Comparison of ENCODE assay signal across 17 mouse cellular contexts in the genomic region with DNA sequence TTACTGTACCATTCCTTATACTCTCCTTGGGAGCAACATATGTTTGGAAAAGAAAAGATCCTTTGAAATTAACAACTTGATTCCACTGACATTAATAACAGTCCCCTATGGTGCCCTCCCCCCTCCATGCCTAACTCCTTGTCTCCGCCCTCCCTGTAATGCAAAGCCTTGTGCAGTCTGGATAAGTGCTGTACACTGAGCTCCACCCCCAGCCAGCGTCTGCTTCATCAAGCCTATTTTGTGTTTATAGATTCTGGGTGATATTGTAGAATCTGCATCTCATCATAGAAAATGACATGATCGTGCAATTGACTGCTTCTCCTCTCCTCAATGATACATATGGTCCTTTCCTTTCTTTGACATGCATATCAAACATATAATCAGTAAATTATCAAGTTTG.
DNase-seq lines count a peak whose midpoint lies in the region; ATAC-seq and TF ChIP-seq lines count a peak whose summit lies in the region.
"Had no signal": no experiment of that assay in that cellular context is flagged by ENCODE, and none has a peak within 500 bp of the region (broad histone marks: within the 10 kb centered on the region; RNA-seq: fewer than 3 reads in every experiment).

No protein-coding gene starts in this region.

- no peak for DNase-seq in forebrain, embryonic 14.5 days (ENCODE audit: low spot score)
- no peak for DNase-seq in forebrain, embryonic 11.5 days (ENCODE audit: low spot score)
- no peak for DNase-seq in forebrain, postnatal 0 days
- DNase-seq: adrenal gland, adult 2 months; adrenal gland, postnatal 10 days; adrenal gland, postnatal 25 days; cerebellum, adult 11 months; cerebellum, adult 18-20 months; cerebellum, adult 8-10 months; cerebellum, adult 9-11 months; cerebellum, postnatal 14 days; cerebellum, postnatal 36 days; embryo, embryonic 11 days had no signal

- H3K27ac ChIP-seq in forebrain, embryonic 14.5 days (ENCODE audit: low read depth, low read length): no peak overlapping the region
- H3K27ac ChIP-seq in forebrain, embryonic 11.5 days (ENCODE audit: low read depth, low read length): no peak overlapping the region
- no peak overlapping the region for H3K27ac ChIP-seq in forebrain, embryonic 16.5 days (ENCODE audit: low read length)
- H3K27ac ChIP-seq in forebrain, postnatal 0 days (ENCODE audit: low read depth, low read length): no peak overlapping the region
- H3K27ac ChIP-seq: embryonic facial prominence, embryonic 13.5 days; embryonic facial prominence, embryonic 15.5 days had no signal

- no peaks in the 10 kb centered on the region for H3K9me3 ChIP-seq in forebrain, embryonic 14.5 days (replicated peaks; ENCODE audit: control insufficient read depth, low read length)
- H3K9me3 ChIP-seq in forebrain, embryonic 11.5 days (ENCODE audit: control insufficient read depth, low read length): no peaks in the 10 kb centered on the region
- no peaks in the 10 kb centered on the region for H3K9me3 ChIP-seq in forebrain, embryonic 16.5 days (ENCODE audit: control insufficient read depth, low read length)
- H3K9me3 ChIP-seq in forebrain, postnatal 0 days (ENCODE audit: low read length): no peaks in the 10 kb centered on the region
- H3K9me3 ChIP-seq: embryonic facial prominence, embryonic 13.5 days; embryonic facial prominence, embryonic 15.5 days had no signal

- peaks cover 3% of the 10 kb centered on the region for H3K4me1 ChIP-seq in forebrain, embryonic 14.5 days (ENCODE audit: control insufficient read depth, insufficient read depth, low read length)
- no peaks in the 10 kb centered on the region for H3K4me1 ChIP-seq in forebrain, embryonic 11.5 days (replicated peaks; ENCODE audit: control insufficient read depth, insufficient read depth, low read length)
- H3K4me1 ChIP-seq in forebrain, embryonic 16.5 days (replicated peaks; ENCODE audit: control insufficient read depth, insufficient read depth, low read length): peaks cover 3% of the 10 kb centered on the region; the same call in 1 of the 2 replicates
- H3K4me1 ChIP-seq in forebrain, postnatal 0 days (ENCODE audit: insufficient read depth): no peaks in the 10 kb centered on the region; the same call in 1 of the 2 replicates

- 67% methylated on average over 3 of the region's 3 CpGs for WGBS in forebrain, embryonic 14.5 days
- WGBS in forebrain, embryonic 11.5 days: 74% methylated on average over 3 of the region's 3 CpGs
- 51% methylated on average over 3 of the region's 3 CpGs for WGBS in forebrain, embryonic 16.5 days
- WGBS in forebrain, postnatal 0 days: 58% methylated on average over 3 of the region's 3 CpGs

- H3K36me3 ChIP-seq in forebrain, embryonic 14.5 days (ENCODE audit: control insufficient read depth, insufficient read depth, low read length): no peaks in the 10 kb centered on the region
- H3K36me3 ChIP-seq in forebrain, embryonic 11.5 days (ENCODE audit: control insufficient read depth, insufficient read depth, low read length): no peaks in the 10 kb centered on the region
- no peaks in the 10 kb centered on the region for H3K36me3 ChIP-seq in forebrain, embryonic 16.5 days (ENCODE audit: control insufficient read depth, insufficient read depth)
- H3K36me3 ChIP-seq in forebrain, postnatal 0 days (ENCODE audit: insufficient read depth): no peaks in the 10 kb centered on the region
- H3K36me3 ChIP-seq: embryonic facial prominence, embryonic 13.5 days; embryonic facial prominence, embryonic 15.5 days had no signal

- no peaks in the 10 kb centered on the region for H3K27me3 ChIP-seq in forebrain, embryonic 14.5 days (replicated peaks; ENCODE audit: control insufficient read depth, insufficient read depth, low read length)
- no peaks in the 10 kb centered on the region for H3K27me3 ChIP-seq in forebrain, embryonic 11.5 days (ENCODE audit: control insufficient read depth, insufficient read depth, low read length)
- H3K27me3 ChIP-seq in forebrain, embryonic 16.5 days (replicated peaks; ENCODE audit: control insufficient read depth, insufficient read depth, low read length): no peaks in the 10 kb centered on the region
- H3K27me3 ChIP-seq in forebrain, postnatal 0 days (ENCODE audit: insufficient read depth, low read length): no peaks in the 10 kb centered on the region
- H3K27me3 ChIP-seq: embryonic facial prominence, embryonic 13.5 days; embryonic facial prominence, embryonic 15.5 days had no signal

- no peak for TF ChIP-seq CTCF in forebrain, postnatal 0 days (IDR thresholded peaks at IDR 0.05; ENCODE audit: low read depth)

- ATAC-seq in forebrain, embryonic 14.5 days: 0 out of 2 replicates have a peak, but pooled peaks have one; percentile 30
- no peak for ATAC-seq in forebrain, embryonic 11.5 days (replicated peaks; ENCODE audit: low FRiP score)
- ATAC-seq in forebrain, embryonic 16.5 days: peak; percentile 52; the same call in 1 of the 2 replicates
- no peak for ATAC-seq in forebrain, postnatal 0 days

- H3K4me3 ChIP-seq in forebrain, embryonic 14.5 days (ENCODE audit: low read depth, low read length): no peak overlapping the region
- no peak overlapping the region for H3K4me3 ChIP-seq in forebrain, embryonic 11.5 days (ENCODE audit: low read depth, low read length)
- no peak overlapping the region for H3K4me3 ChIP-seq in forebrain, embryonic 16.5 days (replicated peaks; ENCODE audit: low read length)
- no peak overlapping the region for H3K4me3 ChIP-seq in forebrain, postnatal 0 days (ENCODE audit: low read depth, low read length)
- H3K4me3 ChIP-seq: embryonic facial prominence, embryonic 13.5 days; embryonic facial prominence, embryonic 15.5 days; erythroblast, embryonic 14.5 days had no signal

- no peak overlapping the region for H3K4me2 ChIP-seq in forebrain, embryonic 14.5 days (ENCODE audit: low read length)
- H3K4me2 ChIP-seq in forebrain, embryonic 11.5 days (ENCODE audit: low read depth, low read length, severe bottlenecking): no peak overlapping the region
- no peak overlapping the region for H3K4me2 ChIP-seq in forebrain, embryonic 16.5 days (ENCODE audit: low read length)
- no peak overlapping the region for H3K4me2 ChIP-seq in forebrain, postnatal 0 days (ENCODE audit: low read depth)
- H3K4me2 ChIP-seq: embryonic facial prominence, embryonic 13.5 days; embryonic facial prominence, embryonic 15.5 days had no signal

- no peak overlapping the region for H3K9ac ChIP-seq in forebrain, embryonic 14.5 days (ENCODE audit: low read length)
- no peak overlapping the region for H3K9ac ChIP-seq in forebrain, embryonic 11.5 days (ENCODE audit: low read length)
- no peak overlapping the region for H3K9ac ChIP-seq in forebrain, embryonic 16.5 days (replicated peaks; ENCODE audit: low read depth, low read length)
- H3K9ac ChIP-seq in forebrain, postnatal 0 days: no peak overlapping the region
- H3K9ac ChIP-seq: embryonic facial prominence, embryonic 13.5 days; embryonic facial prominence, embryonic 15.5 days had no signal

Comparison
In these comparisons a context has a peak if more than half of its experiments do, and no peak if none do; other contexts are left out.
1. ATAC-seq: peak in forebrain, embryonic 14.5 days (single experiment) and forebrain, embryonic 16.5 days (single experiment); none in forebrain, embryonic 11.5 days (single experiment) and forebrain, postnatal 0 days (single experiment).